Mouse (Mus musculus): ENCODE measurements around the gene Arg2. TPM values are rescaled to one million over a fixed set of nuclear protein-coding genes. Genes with fewer than 3 reads are reported as not detected.

The Arg2 gene
- polyA plus RNA-seq, 1 experiment, result 0.15 TPM

Other genes with a start within 250 kb of the Arg2 start
- 2.4 TPM for gene Plek2, start 223.8 kb upstream of the Arg2 start, polyA plus RNA-seq (2012; fragmentation: generic; extraction: Trizol)
- 0.59 TPM for gene Tmem229b, start 123.2 kb upstream of the Arg2 start, polyA plus RNA-seq (2012; fragmentation: generic; extraction: Trizol)
- 1.1 TPM for gene Plekhh1, start 101.6 kb upstream of the Arg2 start, polyA plus RNA-seq (2012; fragmentation: generic; extraction: Trizol)
- gene Pigh, start 41.1 kb upstream of the Arg2 start, polyA plus RNA-seq (2012; fragmentation: generic; extraction: Trizol), result 2.7 TPM
- gene Vti1b, start 41.9 kb downstream of the Arg2 start, polyA plus RNA-seq (2012; fragmentation: generic; extraction: Trizol), result 66.4 TPM
- gene Rdh11, start 61.5 kb downstream of the Arg2 start, polyA plus RNA-seq (2012; fragmentation: generic; extraction: Trizol), result 14.0 TPM
- gene Rdh12, start 78.1 kb downstream of the Arg2 start, polyA plus RNA-seq (2012; fragmentation: generic; extraction: Trizol), result 0.23 TPM
- 6.4 TPM for gene Zfyve26, start 165.5 kb downstream of the Arg2 start, polyA plus RNA-seq (2012; fragmentation: generic; extraction: Trizol)
- 1.3 TPM for gene Rad51b, start 166.5 kb downstream of the Arg2 start, polyA plus RNA-seq (2012; fragmentation: generic; extraction: Trizol)